Mouse (Mus musculus): ENCODE measurements around the gene Rapgef4.

DNA sequence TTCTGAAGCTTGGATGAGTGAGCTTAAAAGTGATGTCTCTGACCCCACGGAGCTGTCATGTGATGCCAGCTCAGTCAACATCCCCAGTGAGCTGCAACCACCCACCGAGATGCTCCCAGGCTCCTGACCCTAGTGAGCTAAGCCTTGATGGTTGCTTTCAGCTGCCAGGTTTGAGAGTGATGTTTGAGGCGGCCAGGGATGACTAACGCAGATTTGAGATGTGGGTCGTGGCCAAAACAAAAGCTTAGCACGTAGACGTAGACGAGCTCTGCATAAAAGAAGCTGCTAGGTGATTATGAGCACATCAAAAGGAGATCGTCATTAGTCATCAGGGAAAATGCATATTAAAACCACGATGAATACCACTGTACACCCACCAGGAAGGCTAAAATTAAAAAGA, 16.8 kb upstream of the Rapgef4 start:
- no peak for TF ChIP-seq CTCF (IDR thresholded peaks at IDR 0.05; ENCODE audit: borderline replicate concordance, control insufficient read depth, extremely low read depth, insufficient read depth, low read length, poor library complexity)
- no peak for TF ChIP-seq POLR2A (IDR thresholded peaks at IDR 0.05; ENCODE audit: control insufficient read depth, extremely low read depth, insufficient read depth, low read length, poor library complexity)

All from thymus, adult 2 months (tissue).